ENCODE assay signal across 27 mouse cellular contexts in the genomic region with DNA sequence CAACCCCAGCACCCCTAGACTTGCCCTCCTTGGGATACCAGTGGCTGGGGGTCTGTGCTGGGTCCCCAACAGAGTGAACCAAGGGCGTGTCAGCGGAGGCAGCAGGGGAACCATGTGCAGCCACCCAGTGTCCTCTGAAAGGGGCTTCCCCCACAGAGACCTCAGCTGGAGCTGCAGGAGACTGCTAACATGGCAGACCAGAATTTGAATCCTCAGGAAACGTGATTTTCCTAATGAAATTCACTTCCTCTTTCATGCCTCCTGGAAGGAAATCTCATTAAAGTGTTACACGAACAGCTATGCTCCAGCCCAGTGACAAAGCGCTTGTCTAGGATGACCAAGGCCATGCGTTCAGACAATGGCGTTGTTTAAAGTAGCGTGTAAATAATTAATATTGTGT. TPM values are rescaled to one million over a fixed set of nuclear protein-coding genes. Genes with fewer than 3 reads are reported as not detected.
DNase-seq lines count a peak whose midpoint lies in the region; ATAC-seq and TF ChIP-seq lines count a peak whose summit lies in the region.
"Had no signal": no experiment of that assay in that cellular context is flagged by ENCODE, and none has a peak within 500 bp of the region (broad histone marks: within the 10 kb centered on the region; RNA-seq: fewer than 3 reads in every experiment).

No protein-coding gene starts in this region.

- no peak for DNase-seq in liver, embryonic 13.5 days
- DNase-seq in spleen, adult 2 months (ENCODE audit: low read depth in 1 of 2, low spot score in 2 of 2): no peak
- no peak for DNase-seq in spleen, postnatal 10 days (ENCODE audit: low spot score in 2 of 2)
- no peak for DNase-seq in yolk sac, embryonic 10.5 days (ENCODE audit: low spot score)
- DNase-seq in thymus, postnatal 4 days: no peak
- DNase-seq: adrenal gland, adult 8-10 months; adrenal gland, postnatal 36 days; cerebellum, adult 11 months; cerebellum, adult 8-10 months; cerebellum, postnatal 25 days; gastrocnemius, postnatal 25 days; heart, adult 11 months; heart, postnatal 36 days had no signal

- no peak overlapping the region for H3K27ac ChIP-seq in liver, embryonic 13.5 days
- no peak overlapping the region for H3K27ac ChIP-seq in liver, embryonic 12.5 days
- 0 out of 2 replicates have a peak overlapping the region, but pooled peaks have one; percentile 5 for H3K27ac ChIP-seq in spleen, adult 2 months (ENCODE audit: insufficient read depth, low read length)
- H3K27ac ChIP-seq in macrophage: peak overlapping the region; percentile 89
- H3K27ac ChIP-seq: embryonic facial prominence, embryonic 12.5 days; forebrain, embryonic 15.5 days; heart, embryonic 13.5 days; hindbrain, embryonic 15.5 days had no signal

- no peaks in the 10 kb centered on the region for H3K79me2 ChIP-seq in macrophage (ENCODE audit: inconsistent target)

- no peaks in the 10 kb centered on the region for H3K9me3 ChIP-seq in liver, embryonic 13.5 days (replicated peaks)
- no peaks in the 10 kb centered on the region for H3K9me3 ChIP-seq in liver, embryonic 12.5 days (replicated peaks)
- H3K9me3 ChIP-seq: embryonic facial prominence, embryonic 12.5 days; forebrain, embryonic 15.5 days; heart, embryonic 13.5 days; hindbrain, embryonic 15.5 days had no signal

- no peak for TF ChIP-seq CTCF in spleen, adult 2 months (IDR thresholded peaks at IDR 0.05; ENCODE audit: extremely low read depth, insufficient read depth, insufficient read length, insufficient replicate concordance)

- H3K4me1 ChIP-seq in liver, embryonic 13.5 days (replicated peaks): peaks cover 40% of the 10 kb centered on the region
- peaks cover 38% of the 10 kb centered on the region for H3K4me1 ChIP-seq in liver, embryonic 12.5 days
- H3K4me1 ChIP-seq in spleen, adult 2 months (ENCODE audit: control insufficient read depth, insufficient read depth, insufficient read length): peaks cover 3% of the 10 kb centered on the region; the same call in 1 of the 2 replicates
- H3K4me1 ChIP-seq: embryonic facial prominence, embryonic 12.5 days; forebrain, embryonic 15.5 days; hindbrain, embryonic 15.5 days had no signal

- H3K4me3 ChIP-seq in liver, embryonic 13.5 days (replicated peaks): no peak overlapping the region
- no peak overlapping the region for H3K4me3 ChIP-seq in liver, embryonic 12.5 days
- H3K4me3 ChIP-seq in spleen, adult 2 months (ENCODE audit: extremely low read depth, insufficient read depth, insufficient read length): no peak overlapping the region
- no peak overlapping the region for H3K4me3 ChIP-seq in macrophage (ENCODE audit: inconsistent target)
- H3K4me3 ChIP-seq: embryonic facial prominence, embryonic 12.5 days; forebrain, embryonic 15.5 days; heart, embryonic 13.5 days; hindbrain, embryonic 15.5 days had no signal

- WGBS in liver, embryonic 13.5 days (ENCODE audit: insufficient replicate concordance): 75% methylated on average over 8 of the region's 8 CpGs
- 80% methylated on average over 8 of the region's 8 CpGs for WGBS in liver, embryonic 12.5 days (ENCODE audit: insufficient replicate concordance)
- 74% methylated on average over 8 of the region's 8 CpGs for WGBS in spleen, adult 2 months
- 63% methylated on average over 8 of the region's 8 CpGs for WGBS in macrophage (ENCODE audit: missing documents)

- H3K9ac ChIP-seq in liver, embryonic 13.5 days: 0 out of 2 replicates have a peak overlapping the region, but pooled peaks have one; percentile 13
- H3K9ac ChIP-seq in liver, embryonic 12.5 days: no peak overlapping the region
- H3K9ac ChIP-seq: embryonic facial prominence, embryonic 12.5 days; forebrain, embryonic 15.5 days; heart, embryonic 13.5 days; hindbrain, embryonic 15.5 days had no signal

- no peak for ATAC-seq in liver, embryonic 13.5 days (ENCODE audit: low read depth)
- no peak for ATAC-seq in liver, embryonic 12.5 days
- ATAC-seq in granulocyte monocyte progenitor cell, adult 5-6 weeks (replicated peaks; ENCODE audit: poor library complexity, severe bottlenecking): peak; percentile 24
- ATAC-seq: forebrain, embryonic 15.5 days had no signal

- H3K36me3 ChIP-seq in liver, embryonic 13.5 days: peaks cover 45% of the 10 kb centered on the region
- H3K36me3 ChIP-seq in liver, embryonic 12.5 days: peaks cover 46% of the 10 kb centered on the region
- peaks cover 2% of the 10 kb centered on the region; the same call in 1 of the 2 replicates for H3K36me3 ChIP-seq in spleen, adult 2 months (ENCODE audit: control insufficient read depth, insufficient read depth, low read length)
- no peaks in the 10 kb centered on the region for H3K36me3 ChIP-seq in macrophage (ENCODE audit: inconsistent target)
- H3K36me3 ChIP-seq: hindbrain, embryonic 15.5 days had no signal

- no peak for TF ChIP-seq POLR2A in spleen, adult 2 months (IDR thresholded peaks at IDR 0.05; ENCODE audit: low read depth, low read length)

- H3K27me3 ChIP-seq in liver, embryonic 13.5 days: peaks cover 6% of the 10 kb centered on the region; the same call in 1 of the 2 replicates
- no peaks in the 10 kb centered on the region for H3K27me3 ChIP-seq in liver, embryonic 12.5 days (replicated peaks)
- no peaks in the 10 kb centered on the region for H3K27me3 ChIP-seq in spleen, adult 2 months (ENCODE audit: control insufficient read depth, insufficient read depth, low read length)
- H3K27me3 ChIP-seq: embryonic facial prominence, embryonic 12.5 days; forebrain, embryonic 15.5 days; heart, embryonic 13.5 days; hindbrain, embryonic 15.5 days had no signal

- H3K4me2 ChIP-seq in liver, embryonic 13.5 days: no peak overlapping the region
- H3K4me2 ChIP-seq in liver, embryonic 12.5 days: no peak overlapping the region
- H3K4me2 ChIP-seq: embryonic facial prominence, embryonic 12.5 days; forebrain, embryonic 15.5 days; heart, embryonic 13.5 days; hindbrain, embryonic 15.5 days had no signal

RNA-seq across cellular contexts. Expression of a gene that starts 10.7 kb away (rescaled TPM):
- 2.6 and 3.1 TPM in 2 replicates for polyA plus RNA-seq in liver, embryonic 13.5 days (2015; fragmentation: Nextera tagmentation; extraction: Ambion mirVana)
- polyA plus RNA-seq in liver, embryonic 12.5 days (2016; fragmentation: Nextera tagmentation; extraction: Ambion mirVana): 2.6 and 3.7 TPM in 2 replicates
- polyA plus RNA-seq in spleen, adult 2 months (2012; rRNA removed): 22.7 and 30.7 TPM in 2 replicates
- not detected in 2 replicates for total RNA-seq in granulocyte monocyte progenitor cell, adult 5-6 weeks (2014; fragmentation: Nextera tagmentation)
- total RNA-seq in granulocyte monocyte progenitor cell, adult 5-6 weeks (2017): not detected in 2 replicates
- 10 to 100 TPM in 21 of 26 experiments, 1 to 10 TPM in 5; 7.1 to 32.2 (median 14.5) TPM for total RNA-seq in macrophage (2018; cell fraction: chromatin; rRNA removed)
- 10 to 100 TPM in 1 of 26 experiments, 1 to 10 TPM in 25; 2.7 to 10.8 (median 5.2) TPM for total RNA-seq in macrophage (2018; cell fraction: cytosol; rRNA removed)
- total RNA-seq in macrophage (2018; cell fraction: nucleus; rRNA removed): 10 to 100 TPM in 21 of 26 experiments, 1 to 10 TPM in 5; 4.0 to 27.0 (median 12.2) TPM
- 3.0 to 7.3 TPM (median 5.6 TPM) in 3 replicates for polyA plus RNA-seq in macrophage (2018)
- total RNA-seq: gastrocnemius, adult 18-20 months had no signal

RNA-seq across cellular contexts. Expression of a gene that starts 24.1 kb away (rescaled TPM):
- polyA plus RNA-seq in liver, embryonic 13.5 days (2015; fragmentation: Nextera tagmentation; extraction: Ambion mirVana): 16.7 and 18.1 TPM in 2 replicates
- polyA plus RNA-seq in liver, embryonic 12.5 days (2016; fragmentation: Nextera tagmentation; extraction: Ambion mirVana): 22.0 and 24.2 TPM in 2 replicates
- 1.4 and 3.5 TPM in 2 replicates for polyA plus RNA-seq in spleen, adult 2 months (2012; rRNA removed)
- total RNA-seq in granulocyte monocyte progenitor cell, adult 5-6 weeks (2014; fragmentation: Nextera tagmentation): 11.1 and 12.6 TPM in 2 replicates
- 14.1 and 17.6 TPM in 2 replicates for total RNA-seq in granulocyte monocyte progenitor cell, adult 5-6 weeks (2017)
- 10 to 100 TPM in 1 of 26 experiments, 1 to 10 TPM in 24, under 1 TPM in 1; 0.87 to 10.3 (median 4.8) TPM for total RNA-seq in macrophage (2018; cell fraction: chromatin; rRNA removed)
- 1 to 10 TPM in 21 of 26 experiments, under 1 TPM in 5; 0.52 to 3.7 (median 1.5) TPM for total RNA-seq in macrophage (2018; cell fraction: cytosol; rRNA removed)
- 10 to 100 TPM in 1 of 26 experiments, 1 to 10 TPM in 23, under 1 TPM in 2; 0.81 to 13.5 (median 3.0) TPM for total RNA-seq in macrophage (2018; cell fraction: nucleus; rRNA removed)
- 1.1 to 7.5 TPM (median 2.4 TPM) in 3 replicates for polyA plus RNA-seq in macrophage (2018)

RNA-seq across cellular contexts. Expression of a gene that starts 24.2 kb away (rescaled TPM):
- 8.6 and 10.3 TPM in 2 replicates for polyA plus RNA-seq in liver, embryonic 13.5 days (2015; fragmentation: Nextera tagmentation; extraction: Ambion mirVana)
- polyA plus RNA-seq in liver, embryonic 12.5 days (2016; fragmentation: Nextera tagmentation; extraction: Ambion mirVana): 8.9 and 9.8 TPM in 2 replicates
- 2.2 and 2.6 TPM in 2 replicates for polyA plus RNA-seq in spleen, adult 2 months (2012; rRNA removed)
- total RNA-seq in granulocyte monocyte progenitor cell, adult 5-6 weeks (2014; fragmentation: Nextera tagmentation): 4.0 and 21.4 TPM in 2 replicates
- 9.3 and 12.5 TPM in 2 replicates for total RNA-seq in granulocyte monocyte progenitor cell, adult 5-6 weeks (2017)
- total RNA-seq in macrophage (2018; cell fraction: chromatin; rRNA removed): 100 to 1,000 TPM in 18 of 26 experiments, 10 to 100 TPM in 8; 43.4 to 241 (median 126) TPM
- 10 to 100 TPM in 7 of 26 experiments, 1 to 10 TPM in 19; 6.0 to 13.4 (median 8.5) TPM for total RNA-seq in macrophage (2018; cell fraction: cytosol; rRNA removed)
- total RNA-seq in macrophage (2018; cell fraction: nucleus; rRNA removed): 100 to 1,000 TPM in 2 of 26 experiments, 10 to 100 TPM in 24; 15.4 to 103 (median 65.4) TPM
- 7.7 to 13.2 TPM (median 7.9 TPM) in 3 replicates for polyA plus RNA-seq in macrophage (2018)

RNA-seq across cellular contexts. Expression of a gene that starts 50.5 kb away (rescaled TPM):
- not detected in 2 replicates for polyA plus RNA-seq in liver, embryonic 13.5 days (2015; fragmentation: Nextera tagmentation; extraction: Ambion mirVana)
- not detected in 2 replicates for polyA plus RNA-seq in liver, embryonic 12.5 days (2016; fragmentation: Nextera tagmentation; extraction: Ambion mirVana)
- polyA plus RNA-seq in spleen, adult 2 months (2012; rRNA removed): not detected in 2 replicates
- not detected in 2 replicates for total RNA-seq in granulocyte monocyte progenitor cell, adult 5-6 weeks (2014; fragmentation: Nextera tagmentation)
- not detected in 2 replicates for total RNA-seq in granulocyte monocyte progenitor cell, adult 5-6 weeks (2017)
- total RNA-seq in macrophage (2018; cell fraction: chromatin; rRNA removed): not detected
- total RNA-seq in macrophage (2018; cell fraction: cytosol; rRNA removed): not detected
- total RNA-seq in macrophage (2018; cell fraction: nucleus; rRNA removed): not detected
- not detected in 3 replicates for polyA plus RNA-seq in macrophage (2018)
- total RNA-seq: adrenal gland, adult 8-10 months; adrenal gland, postnatal 36 days; gastrocnemius, adult 18-20 months; gastrocnemius, postnatal 25 days; heart, postnatal 36 days had no signal
- polyA plus RNA-seq: brain, embryonic 14.5 days; cortical plate, adult 2 months; embryonic facial prominence, embryonic 12.5 days; forebrain, embryonic 11.5 days; forebrain, embryonic 15.5 days; frontal cortex, adult 2 months; heart, embryonic 13.5 days; heart, postnatal 0 days; hindbrain, embryonic 11.5 days; hindbrain, embryonic 15.5 days had no signal

Comparison
In these comparisons a context has a peak if more than half of its experiments do, and no peak if none do; other contexts are left out.
1. H3K27ac ChIP-seq: peak in spleen, adult 2 months (single experiment) and macrophage (single experiment); none in liver, embryonic 13.5 days (single experiment) and liver, embryonic 12.5 days (single experiment).